Mouse (Mus musculus): ENCODE results near the gene Ppm1k. TPM values are rescaled to one million over a fixed set of nuclear protein-coding genes. Genes with fewer than 3 reads are reported as not detected.
A peak's percentile ranks its signal among the peaks of the same experiment; 100 is the strongest.
"Not testable (repeated sequence)": the region's sequence is repeated elsewhere in the genome, so short reads cannot be mapped to it uniquely, and the experiment has no call there.

The Ppm1k gene
- polyA plus RNA-seq, 1 experiment = 11.4 TPM

DNA sequence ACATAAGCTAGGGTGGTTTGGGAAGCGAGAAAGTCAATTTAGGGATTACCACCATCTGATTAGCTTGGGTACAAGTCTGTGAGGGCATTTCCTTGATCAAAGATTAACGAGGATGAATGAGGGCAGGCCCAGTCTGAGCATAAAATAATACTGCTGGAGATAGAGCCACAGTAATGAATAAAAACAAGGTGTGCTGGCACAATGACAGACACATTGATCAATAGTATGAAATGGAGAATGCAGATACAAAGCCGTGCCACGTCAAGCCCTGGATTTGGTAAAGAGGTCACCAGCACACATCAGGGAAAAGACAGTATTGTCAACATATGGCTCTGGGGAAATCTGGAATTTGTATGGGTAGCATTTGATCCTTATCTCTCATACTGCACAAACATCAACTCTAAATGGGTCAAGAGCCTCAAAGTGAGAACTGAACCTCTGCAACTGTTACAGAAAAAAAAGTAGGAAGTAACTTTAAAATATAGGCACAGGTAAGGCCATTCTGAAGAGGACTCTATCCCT lies 22.6 kb upstream of the Ppm1k start:
- no peak for TF ChIP-seq CTCF (IDR thresholded peaks at IDR 0.05; ENCODE audit: borderline replicate concordance, insufficient read depth, low read length)
- no peak for TF ChIP-seq POLR2A (IDR thresholded peaks at IDR 0.05; ENCODE audit: low read depth, low read length)
- Histone ChIP-seq H3K4me1 (ENCODE audit: control insufficient read depth, insufficient read depth, low read length) (no peaks in the 10 kb centered on the region), H3K27ac (ENCODE audit: insufficient read depth, low read length) (no peak overlapping the region), H3K4me3 (ENCODE audit: insufficient read depth, low read length) (no peak overlapping the region)

GRCm38 (mm10) chr6:57551211-57551796 lies 16.0 kb upstream of the Ppm1k start:
- no peaks in the 10 kb centered on the region for H3K4me1 ChIP-seq (ENCODE audit: control insufficient read depth, insufficient read depth, low read length)
- H3K4me3 ChIP-seq (ENCODE audit: insufficient read depth, low read length) = no peak overlapping the region
- H3K27ac ChIP-seq (ENCODE audit: insufficient read depth, low read length) = no peak overlapping the region
- TF ChIP-seq POLR2A (IDR thresholded peaks at IDR 0.05; ENCODE audit: low read depth, low read length) (no peak), CTCF (IDR thresholded peaks at IDR 0.05; ENCODE audit: borderline replicate concordance, insufficient read depth, low read length) (no peak)

GRCm38 (mm10) chr6:57544866-57545265 lies 9.6 kb upstream of the Ppm1k start:
- TF ChIP-seq POLR2A (IDR thresholded peaks at IDR 0.05; ENCODE audit: low read depth, low read length) = no peak
- no peak overlapping the region for H3K4me3 ChIP-seq (ENCODE audit: insufficient read depth, low read length)
- no peaks in the 10 kb centered on the region for H3K4me1 ChIP-seq (ENCODE audit: control insufficient read depth, insufficient read depth, low read length)
- no peak overlapping the region for H3K27ac ChIP-seq (ENCODE audit: insufficient read depth, low read length)

DNA sequence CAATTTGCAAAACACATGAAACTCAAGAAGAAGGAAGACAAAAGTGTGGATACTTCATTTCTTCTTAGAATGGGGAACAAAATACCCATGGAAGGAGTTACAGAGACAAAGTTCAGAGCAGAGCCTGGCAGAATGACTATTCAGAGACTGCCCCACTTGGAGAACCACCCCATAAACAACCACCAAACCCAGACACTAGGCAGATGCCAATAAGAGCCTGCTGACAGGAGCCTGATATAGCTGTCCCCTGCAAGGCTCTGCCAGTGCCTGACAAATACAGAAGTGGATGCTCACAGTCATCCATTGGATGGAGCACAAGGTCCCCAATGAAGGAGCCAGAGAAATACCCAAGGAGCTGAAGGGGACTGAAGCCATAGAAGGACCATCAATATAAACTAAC lies 8.3 kb upstream of the Ppm1k start:
- H3K4me3 ChIP-seq (ENCODE audit: insufficient read depth, low read length); H3K4me1 ChIP-seq (ENCODE audit: control insufficient read depth, insufficient read depth, low read length); H3K27ac ChIP-seq (ENCODE audit: insufficient read depth, low read length): not testable (repeated sequence)

DNA sequence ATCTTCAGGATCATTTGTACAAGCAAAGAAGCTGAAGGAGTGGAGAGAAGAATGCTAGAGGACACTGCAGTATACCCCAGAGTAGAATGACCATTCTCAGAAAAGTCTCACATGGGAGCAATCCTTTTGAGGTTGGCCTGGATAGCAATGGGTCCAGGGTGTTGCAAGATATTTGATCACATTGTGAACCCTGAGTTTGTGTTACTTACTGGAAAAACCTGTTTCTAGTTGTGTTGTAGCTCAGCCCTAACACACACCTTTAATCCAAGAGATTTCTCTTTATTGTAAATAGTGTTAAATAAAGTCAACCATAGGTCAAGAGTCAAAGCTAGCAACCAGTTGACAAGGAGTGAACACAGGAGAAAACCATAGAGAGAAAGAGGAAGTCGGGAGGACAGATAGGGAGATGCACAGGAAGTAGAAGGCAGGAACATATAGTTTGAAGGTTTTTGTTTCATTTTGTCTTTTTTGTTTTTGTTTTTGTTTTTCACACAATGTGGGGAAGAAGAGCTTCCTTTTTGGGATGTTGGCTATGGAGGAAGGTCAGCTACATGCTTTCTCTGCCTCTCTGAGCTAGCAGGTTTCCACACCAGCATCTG lies 6.6 kb upstream of the Ppm1k start:
- H3K27ac ChIP-seq (ENCODE audit: insufficient read depth, low read length) = no peak overlapping the region
- TF ChIP-seq CTCF (IDR thresholded peaks at IDR 0.05; ENCODE audit: borderline replicate concordance, insufficient read depth, low read length) (no peak), POLR2A (IDR thresholded peaks at IDR 0.05; ENCODE audit: low read depth, low read length) (no peak)
- H3K4me1 ChIP-seq (ENCODE audit: control insufficient read depth, insufficient read depth, low read length) = no peaks in the 10 kb centered on the region
- H3K4me3 ChIP-seq (ENCODE audit: insufficient read depth, low read length) = no peak overlapping the region

- no peak overlapping the region for H3K27ac ChIP-seq (ENCODE audit: insufficient read depth, low read length)
- no peaks in the 10 kb centered on the region for H3K4me1 ChIP-seq (ENCODE audit: control insufficient read depth, insufficient read depth, low read length)
- no peak for TF ChIP-seq POLR2A (IDR thresholded peaks at IDR 0.05; ENCODE audit: low read depth, low read length)
- TF ChIP-seq CTCF (IDR thresholded peaks at IDR 0.05; ENCODE audit: borderline replicate concordance, insufficient read depth, low read length) = no peak
- H3K4me3 ChIP-seq (ENCODE audit: insufficient read depth, low read length) = no peak overlapping the region
Observed at GRCm38 (mm10) chr6:57540950-57541498, 5.8 kb upstream of the Ppm1k start.

DNA sequence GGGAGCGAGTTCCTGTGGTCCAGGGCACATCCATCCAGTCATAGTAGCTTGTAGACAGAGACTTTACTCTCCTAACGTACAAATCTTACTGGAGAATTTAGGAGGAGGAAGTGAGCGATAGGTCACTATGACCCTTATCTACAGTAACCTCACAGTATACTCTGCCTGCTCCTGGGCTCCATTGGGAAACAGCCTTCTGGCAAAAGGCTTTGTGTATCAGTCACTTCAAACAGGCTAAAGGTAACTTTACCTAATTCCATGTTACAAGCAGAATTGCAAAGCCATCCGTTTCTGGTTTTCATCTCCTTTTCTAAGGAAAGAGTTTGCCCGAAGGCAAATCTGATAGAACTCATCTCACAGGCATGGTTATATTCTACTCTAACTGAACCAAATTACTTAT lies 2.6 kb upstream of the Ppm1k start:
- Histone ChIP-seq H3K27ac (ENCODE audit: insufficient read depth, low read length) (no peak overlapping the region), H3K4me3 (ENCODE audit: insufficient read depth, low read length) (no peak overlapping the region), H3K4me1 (ENCODE audit: control insufficient read depth, insufficient read depth, low read length) (no peaks in the 10 kb centered on the region)
- TF ChIP-seq POLR2A (IDR thresholded peaks at IDR 0.05; ENCODE audit: low read depth, low read length) (no peak), CTCF (IDR thresholded peaks at IDR 0.05; ENCODE audit: borderline replicate concordance, insufficient read depth, low read length) (no peak)

GRCm38 (mm10) chr6:57535971-57536669 lies 852 bp upstream of the Ppm1k start:
- peak overlapping the region; percentile 52 for H3K27ac ChIP-seq (ENCODE audit: insufficient read depth, low read length)
- peak overlapping the region; percentile 65 for H3K4me3 ChIP-seq (ENCODE audit: insufficient read depth, low read length)
- H3K4me1 ChIP-seq (ENCODE audit: control insufficient read depth, insufficient read depth, low read length) = no peaks in the 10 kb centered on the region
- TF ChIP-seq CTCF (IDR thresholded peaks at IDR 0.05; ENCODE audit: borderline replicate concordance, insufficient read depth, low read length) (no peak), POLR2A (IDR thresholded peaks at IDR 0.05; ENCODE audit: low read depth, low read length) (no peak)

DNA sequence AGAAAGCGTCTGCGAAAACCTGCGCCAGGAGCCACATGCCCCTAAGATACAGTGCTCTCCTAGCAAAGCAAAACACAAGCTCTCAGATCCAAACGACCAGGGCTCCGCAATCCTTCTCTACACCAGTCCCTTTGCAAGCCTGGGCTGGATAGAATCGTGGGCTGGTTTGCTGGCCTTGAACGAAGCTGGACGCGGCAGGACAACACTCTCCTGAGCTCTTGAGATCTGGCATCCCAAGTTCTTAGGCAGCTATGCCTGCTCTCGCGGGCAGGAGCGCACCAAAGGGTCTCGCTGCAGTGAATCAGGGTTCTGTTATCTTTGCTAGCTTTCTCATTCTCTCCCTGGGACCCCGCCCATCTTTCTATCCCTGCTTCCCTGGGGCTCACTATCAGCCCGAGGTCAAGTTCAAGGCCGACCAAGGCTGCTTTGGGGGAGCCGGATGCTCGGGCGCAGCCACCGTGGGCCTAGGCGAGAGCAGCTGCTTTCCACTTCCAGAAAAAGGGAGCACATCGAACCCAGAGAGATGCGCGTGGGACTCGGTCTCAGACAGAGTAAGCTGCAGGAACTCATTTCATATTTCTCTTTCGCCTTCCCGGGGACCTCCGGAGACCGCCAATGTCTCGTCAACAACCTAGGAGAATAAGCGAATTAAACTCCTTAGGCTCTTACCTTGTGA lies 519 bp downstream of the Ppm1k start:
- peak overlapping the region; percentile 16 for H3K27ac ChIP-seq (ENCODE audit: insufficient read depth, low read length)

More for the DNA sequence above, 519 bp downstream of the Ppm1k start:
- no peak for TF ChIP-seq POLR2A (IDR thresholded peaks at IDR 0.05; ENCODE audit: low read depth, low read length)
- TF ChIP-seq CTCF (IDR thresholded peaks at IDR 0.05; ENCODE audit: borderline replicate concordance, insufficient read depth, low read length) = no peak
- peak overlapping the region; percentile 79 for H3K4me3 ChIP-seq (ENCODE audit: insufficient read depth, low read length)
- no peaks in the 10 kb centered on the region for H3K4me1 ChIP-seq (ENCODE audit: control insufficient read depth, insufficient read depth, low read length)
